Mouse (Mus musculus): ENCODE measurements around the gene Txnrd1. TPM values are rescaled to one million over a fixed set of nuclear protein-coding genes. Genes with fewer than 3 reads are reported as not detected.

The Txnrd1 gene
- polyA plus RNA-seq, 2 experiments: 33.6 to 44.6 TPM

DNA sequence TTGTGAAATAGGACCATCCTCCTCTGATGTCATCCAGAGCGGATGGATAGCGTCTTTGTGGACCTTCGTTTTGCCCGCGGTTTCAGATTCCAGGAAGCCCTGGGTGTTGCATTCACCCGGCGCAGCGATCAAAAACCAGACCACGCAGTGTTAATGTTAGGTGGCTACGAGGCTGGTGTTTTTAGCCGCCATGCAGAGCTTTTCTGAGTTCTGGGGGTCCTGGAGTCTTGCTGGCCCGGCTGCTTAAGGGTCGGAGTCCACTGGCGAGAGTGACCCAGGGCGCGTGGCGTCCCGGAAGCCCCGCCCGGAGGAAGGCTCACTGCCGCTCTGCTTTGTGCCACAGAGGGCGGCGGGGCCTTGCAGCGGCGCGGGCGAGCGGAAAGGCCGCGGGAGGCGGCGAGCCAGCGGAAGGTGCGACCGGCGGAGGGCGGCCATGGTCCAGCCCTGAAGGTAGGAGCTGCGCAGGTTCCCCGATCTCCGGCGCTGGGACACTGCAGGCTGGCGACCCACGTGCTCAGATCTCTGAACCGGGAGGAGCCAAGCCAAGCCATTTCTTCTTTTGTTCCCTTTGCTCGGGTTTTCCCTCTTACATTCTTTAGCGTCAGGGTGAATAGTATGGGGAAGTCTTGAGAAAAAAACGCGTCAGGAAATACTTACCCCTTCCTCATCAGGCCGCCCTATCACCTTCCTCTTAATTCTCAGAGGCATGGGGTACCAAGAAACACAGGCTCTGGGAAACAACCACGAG is 26.6 kb downstream of the Txnrd1 start:
- H3K9ac ChIP-seq (replicated peaks): peak overlapping the region; percentile 95
- no peak for TF ChIP-seq CTCF (IDR thresholded peaks at IDR 0.05; ENCODE audit: low read depth)
- no peak for TF ChIP-seq EP300 (IDR thresholded peaks at IDR 0.05; ENCODE audit: low read depth)
- H3K9me3 ChIP-seq (ENCODE audit: control insufficient read depth, low read length): no peaks in the 10 kb centered on the region
- ATAC-seq (ENCODE audit: insufficient read depth): peak; percentile 58
- H3K4me1 ChIP-seq (replicated peaks; ENCODE audit: control insufficient read depth in 2 of 2, insufficient read depth in 2 of 2, low read length in 1 of 2): peaks cover 5 to 19% of the 10 kb centered on the region in 2 experiments
- no peaks in the 10 kb centered on the region for H3K27me3 ChIP-seq (ENCODE audit: control insufficient read depth, insufficient read depth, low read length)
- H3K36me3 ChIP-seq (replicated peaks; ENCODE audit: control insufficient read depth, insufficient read depth, low read depth): peaks cover 15% of the 10 kb centered on the region
- H3K27ac ChIP-seq: peak overlapping the region; percentile 86
- peak overlapping the region; percentile 87 for H3K4me2 ChIP-seq (ENCODE audit: low read depth)
- under 1% methylated on average over 50 of the region's 50 CpGs for WGBS (ENCODE audit: insufficient replicate concordance)
- DNase-seq (ENCODE audit: low read depth in 3 of 3, low spot score in 3 of 3): peak; percentile 52 to 68 (median 52)
- H3K4me3 ChIP-seq (ENCODE audit: insufficient read depth in 1 of 2, low read depth in 2 of 2, low read length in 2 of 2): peak overlapping the region; percentile 71 to 87

DNA sequence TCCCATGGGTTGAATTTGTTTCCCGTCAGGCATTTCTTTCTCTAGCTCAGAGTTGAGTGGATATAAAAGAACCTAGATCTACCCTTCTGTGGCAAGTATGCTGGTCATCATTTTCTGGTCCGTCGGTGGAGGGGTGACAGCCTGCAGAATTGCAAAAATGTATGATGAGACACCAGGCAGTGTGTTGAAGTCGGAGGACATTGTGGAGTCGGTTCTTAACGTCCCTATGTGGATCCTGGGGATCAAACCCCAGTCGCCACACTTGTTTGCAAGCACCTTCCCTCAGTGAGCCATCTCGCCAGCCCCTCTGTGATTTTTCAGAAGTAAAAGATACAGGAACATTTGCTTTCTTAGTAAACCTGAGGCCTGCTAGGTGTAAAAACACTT is 27.2 kb downstream of the Txnrd1 start:
- TF ChIP-seq CTCF (IDR thresholded peaks at IDR 0.05; ENCODE audit: low read depth) (no peak), EP300 (IDR thresholded peaks at IDR 0.05; ENCODE audit: low read depth) (no peak)
- H3K36me3 ChIP-seq (replicated peaks; ENCODE audit: control insufficient read depth, insufficient read depth, low read depth): peaks cover 15% of the 10 kb centered on the region
- H3K27me3 ChIP-seq (ENCODE audit: control insufficient read depth, insufficient read depth, low read length): no peaks in the 10 kb centered on the region
- H3K4me1 ChIP-seq (replicated peaks; ENCODE audit: control insufficient read depth in 2 of 2, insufficient read depth in 2 of 2, low read length in 1 of 2): peaks cover 5 to 19% of the 10 kb centered on the region in 2 experiments
- H3K27ac ChIP-seq: peak overlapping the region; percentile 86
- peak overlapping the region; percentile 71 to 87 for H3K4me3 ChIP-seq (ENCODE audit: insufficient read depth in 1 of 2, low read depth in 2 of 2, low read length in 2 of 2)
- peak overlapping the region; percentile 87 for H3K4me2 ChIP-seq (ENCODE audit: low read depth)
- ATAC-seq (ENCODE audit: insufficient read depth) (no peak), DNase-seq (ENCODE audit: low read depth in 3 of 3, low spot score in 3 of 3) (no peak)
- no peaks in the 10 kb centered on the region for H3K9me3 ChIP-seq (ENCODE audit: control insufficient read depth, low read length)
- 11% methylated on average over 8 of the region's 8 CpGs for WGBS (ENCODE audit: insufficient replicate concordance)
- H3K9ac ChIP-seq (replicated peaks): peak overlapping the region; percentile 95

DNA sequence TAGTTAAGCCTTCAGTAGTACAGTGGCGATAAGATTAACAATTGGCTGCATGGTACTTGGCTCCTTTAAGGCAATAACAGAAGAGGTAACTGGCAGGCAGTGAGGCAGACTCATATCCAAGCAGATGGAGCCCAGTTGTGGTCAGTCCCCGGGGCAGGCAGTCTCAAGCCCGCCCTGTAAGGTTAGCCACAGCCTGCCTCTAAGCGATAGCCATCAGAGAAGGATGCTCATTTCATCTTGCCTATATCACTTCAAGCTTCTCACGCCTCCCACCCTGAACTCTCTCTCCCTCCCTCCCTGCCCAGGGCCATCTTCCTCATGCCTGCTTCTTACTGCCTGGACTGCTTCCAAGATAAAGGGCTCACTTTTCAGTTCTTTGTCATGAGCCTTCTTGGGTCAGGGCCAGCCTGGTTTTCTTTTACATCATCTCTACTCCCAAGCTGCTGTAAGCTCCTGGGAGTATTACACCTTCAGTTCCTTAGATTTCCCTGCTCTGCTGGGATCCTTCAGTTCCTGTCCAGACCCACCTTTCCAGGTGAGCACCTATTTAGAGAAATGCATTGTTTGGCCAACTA is 29.4 kb downstream of the Txnrd1 start:
- no peaks in the 10 kb centered on the region for H3K9me3 ChIP-seq (ENCODE audit: control insufficient read depth, low read length)
- no peak overlapping the region for H3K4me2 ChIP-seq (ENCODE audit: low read depth)
- DNase-seq (ENCODE audit: low read depth in 3 of 3, low spot score in 3 of 3): no peak
- ATAC-seq (ENCODE audit: insufficient read depth): no peak
- no peak overlapping the region for H3K27ac ChIP-seq
- H3K36me3 ChIP-seq (replicated peaks; ENCODE audit: control insufficient read depth, insufficient read depth, low read depth): peaks cover 20% of the 10 kb centered on the region
- no peak overlapping the region for H3K9ac ChIP-seq (replicated peaks)
- no peak for TF ChIP-seq EP300 (IDR thresholded peaks at IDR 0.05; ENCODE audit: low read depth)
- no peak for TF ChIP-seq CTCF (IDR thresholded peaks at IDR 0.05; ENCODE audit: low read depth)
- H3K4me1 ChIP-seq (replicated peaks; ENCODE audit: control insufficient read depth in 2 of 2, insufficient read depth in 2 of 2, low read length in 1 of 2): peaks cover 4 to 15% of the 10 kb centered on the region in 2 experiments
- H3K4me3 ChIP-seq (ENCODE audit: insufficient read depth in 1 of 2, low read depth in 2 of 2, low read length in 2 of 2): no peak overlapping the region
- no peaks in the 10 kb centered on the region for H3K27me3 ChIP-seq (ENCODE audit: control insufficient read depth, insufficient read depth, low read length)
- WGBS (ENCODE audit: insufficient replicate concordance): 54% methylated on average over 5 of the region's 5 CpGs

DNA sequence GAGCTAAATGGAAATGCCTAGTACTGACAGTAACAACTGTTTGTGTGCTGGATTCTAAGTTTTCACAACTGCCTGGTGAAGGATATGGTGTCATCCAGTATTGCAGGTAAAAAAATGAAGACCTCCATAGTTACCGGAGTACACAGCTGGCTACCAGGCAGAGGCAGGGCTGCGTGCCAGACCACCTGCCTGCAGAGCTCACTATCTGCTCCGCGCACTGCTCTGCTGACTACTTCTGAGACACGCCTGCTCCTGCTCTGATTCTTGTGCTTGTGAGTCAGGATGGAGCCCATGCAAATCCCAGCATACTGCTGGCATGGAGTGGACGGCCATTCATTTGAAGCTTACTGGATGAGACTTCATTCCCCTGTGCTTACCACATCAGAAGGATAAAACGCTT is 30.1 kb downstream of the Txnrd1 start:
- Histone ChIP-seq H3K4me1 (replicated peaks; ENCODE audit: control insufficient read depth in 2 of 2, insufficient read depth in 2 of 2, low read length in 1 of 2) (peaks cover 0 to 11% of the 10 kb centered on the region in 2 experiments), H3K9me3 (ENCODE audit: control insufficient read depth, low read length) (no peaks in the 10 kb centered on the region), H3K27ac (no peak overlapping the region), H3K36me3 (replicated peaks; ENCODE audit: control insufficient read depth, insufficient read depth, low read depth) (peaks cover 22% of the 10 kb centered on the region), H3K4me3 (ENCODE audit: insufficient read depth in 1 of 2, low read depth in 2 of 2, low read length in 2 of 2) (no peak overlapping the region), H3K27me3 (ENCODE audit: control insufficient read depth, insufficient read depth, low read length) (no peaks in the 10 kb centered on the region), H3K4me2 (ENCODE audit: low read depth) (no peak overlapping the region), H3K9ac (replicated peaks) (no peak overlapping the region)
- DNase-seq (ENCODE audit: low read depth in 3 of 3, low spot score in 3 of 3) (no peak), ATAC-seq (ENCODE audit: insufficient read depth) (no peak)
- no peak for TF ChIP-seq EP300 (IDR thresholded peaks at IDR 0.05; ENCODE audit: low read depth)
- WGBS (ENCODE audit: insufficient replicate concordance): 73% methylated on average over 7 of the region's 7 CpGs

DNA sequence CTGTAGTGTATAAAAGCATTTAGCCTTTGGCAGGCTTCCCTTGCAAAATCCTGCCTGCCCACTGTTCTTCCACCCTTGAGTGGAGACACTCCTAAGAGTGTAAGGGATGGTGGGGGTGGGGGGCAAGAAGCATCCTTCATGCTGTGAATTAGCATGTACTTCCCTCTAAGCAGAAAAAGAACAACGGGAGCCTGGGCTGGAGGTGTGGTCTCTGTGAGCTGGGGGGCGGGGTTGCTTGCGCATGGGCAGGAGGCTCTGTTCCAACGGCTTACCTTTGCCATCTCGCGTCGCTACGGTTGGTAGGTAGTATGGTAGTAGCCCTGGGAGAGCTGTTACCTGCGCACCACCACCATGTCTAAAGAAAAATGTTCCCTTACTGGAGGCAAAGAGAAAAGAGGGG is 32.6 kb downstream of the Txnrd1 start, which contains the start of gene Eid3:
Gene Eid3, plus strand, starts transcription at position 271 of the 400 bp plus-strand sequence.
- TF ChIP-seq EP300 (IDR thresholded peaks at IDR 0.05; ENCODE audit: low read depth): no peak
- TF ChIP-seq CTCF (IDR thresholded peaks at IDR 0.05; ENCODE audit: low read depth): no peak
- WGBS (ENCODE audit: insufficient replicate concordance): 70% methylated on average over 9 of the region's 9 CpGs
- ATAC-seq (ENCODE audit: insufficient read depth) (no peak), DNase-seq (ENCODE audit: low read depth in 3 of 3, low spot score in 3 of 3) (no peak)
- H3K36me3 ChIP-seq (replicated peaks; ENCODE audit: control insufficient read depth, insufficient read depth, low read depth): peaks cover 22% of the 10 kb centered on the region
- H3K4me3 ChIP-seq (ENCODE audit: insufficient read depth in 1 of 2, low read depth in 2 of 2, low read length in 2 of 2): no peak within 1 kb of the TSS
- H3K27ac ChIP-seq: no peak within 1 kb of the TSS
- H3K4me2 ChIP-seq (ENCODE audit: low read depth): no peak within 1 kb of the TSS
- no peaks in the 10 kb centered on the region for H3K27me3 ChIP-seq (ENCODE audit: control insufficient read depth, insufficient read depth, low read length)
- peaks cover 0 to 8% of the 10 kb centered on the region in 2 experiments; a peak in 3 of 4 replicates for H3K4me1 ChIP-seq (replicated peaks; ENCODE audit: control insufficient read depth in 2 of 2, insufficient read depth in 2 of 2, low read length in 1 of 2)
- H3K9me3 ChIP-seq (ENCODE audit: control insufficient read depth, low read length): no peaks in the 10 kb centered on the region
- no peak within 1 kb of the TSS for H3K9ac ChIP-seq (replicated peaks)

All from liver, embryonic 14.5 days (tissue).